Mouse (Mus musculus) hindbrain, embryonic 12.5 days (tissue): ENCODE measurements around the gene Eif4e1b. TPM values are rescaled to one million over a fixed set of nuclear protein-coding genes. Genes with fewer than 3 reads are reported as not detected.

ENCODE experiments used
- ATAC-seq: fragments of 200-750 bp; cut with Nextera tagmentation; 2 replicates; pipeline ENCODE4 v1.8.0; 2017; ENCODE audit warnings: moderate TSS enrichment; ENCODE audit not compliant: low FRiP score
- H3K27ac ChIP-seq: fragments of 300-500 bp; sonication (generic); 2 replicates; pipeline ENCODE4 v1.5.1; 2016; ENCODE audit warnings: mild to moderate bottlenecking
- H3K27me3 ChIP-seq: fragments of 300-500 bp; sonication (generic); 2 replicates; pipeline ENCODE4 v1.6.1; 2016; ENCODE audit warnings: mild to moderate bottlenecking
- H3K36me3 ChIP-seq: fragments of 300-500 bp; sonication (generic); 2 replicates; pipeline ENCODE4 v1.6.1; 2016; ENCODE audit warnings: mild to moderate bottlenecking
- H3K4me1 ChIP-seq: fragments of 300-500 bp; sonication (generic); 2 replicates; pipeline ENCODE4 v1.6.1; 2016
- H3K4me2 ChIP-seq: fragments of 300-500 bp; sonication (generic); replicated peaks from 2 replicates; pipeline ENCODE4 v1.6.1; 2016; ENCODE audit warnings: mild to moderate bottlenecking
- H3K4me3 ChIP-seq: fragments of 300-500 bp; sonication (generic); 2 replicates; pipeline ENCODE4 v1.5.1; 2016; ENCODE audit warnings: mild to moderate bottlenecking
- H3K9ac ChIP-seq: fragments of 300-500 bp; sonication (generic); 2 replicates; pipeline ENCODE4 v1.6.1; 2016; ENCODE audit warnings: mild to moderate bottlenecking, moderate library complexity
- H3K9me3 ChIP-seq: fragments of 300-500 bp; sonication (generic); replicated peaks from 2 replicates; pipeline ENCODE4 v1.6.1; 2016; ENCODE audit warnings: mild to moderate bottlenecking
- WGBS: fragments of 180-500 bp; shearing (Covaris S2); methylation state at CpG from one replicate; pipeline ENCODE4 v1.1.7; 2016; 5-methylcytosine and 5-hydroxymethylcytosine counted together
- polyA plus RNA-seq: library from polyadenylated mRNA; unstranded; fragments of >200 nt; fragmentation: Nextera tagmentation; extraction: Ambion mirVana; gene quantifications from 2 replicates; pipeline ENCODE4 v1.2.1, GENCODE M21; 2016

Eif4e1b gene
- polyA plus RNA-seq, 1 experiment from 2014 or later = not detected

GRCm38 (mm10) chr13:54813381-54813780, 29.6 kb downstream of the Eif4e1b start:
- 90% methylated on average over 9 of the region's 9 CpGs for WGBS
- no peak for ATAC-seq
- Histone ChIP-seq H3K4me1 (peaks cover 5% of the 10 kb centered on the region), H3K4me3 (no peak overlapping the region), H3K27me3 (peaks cover 10% of the 10 kb centered on the region; the same call in 1 of the 2 replicates), H3K9me3 (no peaks in the 10 kb centered on the region), H3K9ac (no peak overlapping the region), H3K4me2 (no peak overlapping the region), H3K36me3 (no peaks in the 10 kb centered on the region), H3K27ac (no peak overlapping the region)

GRCm38 (mm10) chr13:54818399-54819254, 34.8 kb downstream of the Eif4e1b start:
- Histone ChIP-seq H3K9ac (peak overlapping the region; percentile 32; the same call in 1 of the 2 replicates), H3K27ac (peak overlapping the region; percentile 68), H3K4me1 (peaks cover 12% of the 10 kb centered on the region), H3K27me3 (0 out of 2 replicates have a peak, but pooled peaks cover 2% of the 10 kb centered on the region), H3K36me3 (no peaks in the 10 kb centered on the region), H3K4me3 (no peak overlapping the region), H3K4me2 (peak overlapping the region; percentile 11; the same call in 1 of the 2 replicates), H3K9me3 (no peaks in the 10 kb centered on the region)
- ATAC-seq = peak; percentile 73
- 14% methylated on average over 17 of the region's 17 CpGs for WGBS

- no peaks in the 10 kb centered on the region for H3K36me3 ChIP-seq
- H3K4me3 ChIP-seq = no peak overlapping the region
- H3K4me1 ChIP-seq = peaks cover 24% of the 10 kb centered on the region
- no peak overlapping the region for H3K9ac ChIP-seq
- WGBS = 83% methylated on average over 4 of the region's 4 CpGs
- 0 out of 2 replicates have a peak, but pooled peaks cover 2% of the 10 kb centered on the region for H3K27me3 ChIP-seq
- no peak for ATAC-seq
- H3K4me2 ChIP-seq = no peak overlapping the region
- H3K9me3 ChIP-seq = no peaks in the 10 kb centered on the region
- H3K27ac ChIP-seq = no peak overlapping the region
These were observed 37.3 kb downstream of the Eif4e1b start for GRCm38 (mm10) chr13:54821106-54821505.

- H3K27ac ChIP-seq = no peak overlapping the region
- no peak overlapping the region for H3K4me3 ChIP-seq
- 77% methylated on average over 2 of the region's 2 CpGs for WGBS
- ATAC-seq = no peak
- no peaks in the 10 kb centered on the region for H3K9me3 ChIP-seq
- no peak overlapping the region for H3K9ac ChIP-seq
- peaks cover 24% of the 10 kb centered on the region for H3K4me1 ChIP-seq
- H3K27me3 ChIP-seq = 0 out of 2 replicates have a peak, but pooled peaks cover 2% of the 10 kb centered on the region
- H3K4me2 ChIP-seq = no peak overlapping the region
- no peaks in the 10 kb centered on the region for H3K36me3 ChIP-seq
These were observed 38.1 kb downstream of the Eif4e1b start for GRCm38 (mm10) chr13:54821931-54822330.

GRCm38 (mm10) chr13:54824111-54824931, 40.5 kb downstream of the Eif4e1b start:
- Histone ChIP-seq H3K9ac (no peak overlapping the region), H3K4me3 (no peak overlapping the region)
- 17% methylated on average over 25 of the region's 25 CpGs for whole genome bisulfite sequencing

GRCm38 (mm10) chr13:54827992-54828391, 44.2 kb downstream of the Eif4e1b start:
- no peak overlapping the region for H3K4me3 ChIP-seq
- H3K27ac ChIP-seq = no peak overlapping the region
- H3K9me3 ChIP-seq = no peaks in the 10 kb centered on the region
- H3K4me1 ChIP-seq = peaks cover 20% of the 10 kb centered on the region
- ATAC-seq = no peak
- no peak overlapping the region for H3K4me2 ChIP-seq
- 0 out of 2 replicates have a peak, but pooled peaks cover 2% of the 10 kb centered on the region for H3K27me3 ChIP-seq
- no peaks in the 10 kb centered on the region for H3K36me3 ChIP-seq
- no peak overlapping the region for H3K9ac ChIP-seq
- 65% methylated on average over 7 of the region's 7 CpGs for WGBS

More at GRCm38 (mm10) chr13:54824111-54824931, 40.5 kb downstream of the Eif4e1b start:
- ATAC-seq = peak; percentile 22; the same call in 1 of the 2 replicates
- peaks cover 15% of the 10 kb centered on the region for H3K4me1 ChIP-seq
- H3K27ac ChIP-seq = no peak overlapping the region
- 0 out of 2 replicates have a peak, but pooled peaks cover 2% of the 10 kb centered on the region for H3K27me3 ChIP-seq
- H3K4me2 ChIP-seq = peak overlapping the region; percentile 39
- H3K36me3 ChIP-seq = no peaks in the 10 kb centered on the region
- H3K9me3 ChIP-seq = no peaks in the 10 kb centered on the region

GRCm38 (mm10) chr13:54828508-54828907, 44.7 kb downstream of the Eif4e1b start:
- Histone ChIP-seq H3K27ac (no peak overlapping the region), H3K27me3 (no peaks in the 10 kb centered on the region), H3K9ac (no peak overlapping the region), H3K4me3 (no peak overlapping the region), H3K4me2 (no peak overlapping the region), H3K4me1 (peaks cover 20% of the 10 kb centered on the region), H3K9me3 (no peaks in the 10 kb centered on the region), H3K36me3 (no peaks in the 10 kb centered on the region)
- 59% methylated on average over 6 of the region's 6 CpGs for WGBS
- ATAC-seq = no peak

- 8% methylated on average over 13 of the region's 13 CpGs for WGBS
- no peaks in the 10 kb centered on the region for H3K9me3 ChIP-seq
- no peak overlapping the region for H3K4me3 ChIP-seq
- H3K36me3 ChIP-seq = no peaks in the 10 kb centered on the region
- no peak overlapping the region for H3K9ac ChIP-seq
- ATAC-seq = no peak
- peaks cover 13% of the 10 kb centered on the region; the same call in 1 of the 2 replicates for H3K4me1 ChIP-seq
- no peaks in the 10 kb centered on the region for H3K27me3 ChIP-seq
- H3K4me2 ChIP-seq = peak overlapping the region; percentile 26; the same call in 1 of the 2 replicates
- H3K27ac ChIP-seq = no peak overlapping the region
These were observed 45.7 kb downstream of the Eif4e1b start for GRCm38 (mm10) chr13:54829450-54829849.

GRCm38 (mm10) chr13:54836351-54837030, 52.7 kb downstream of the Eif4e1b start:
- no peaks in the 10 kb centered on the region for H3K36me3 ChIP-seq
- peaks cover 16% of the 10 kb centered on the region for H3K4me1 ChIP-seq
- no peak overlapping the region for H3K4me3 ChIP-seq
- no peak overlapping the region for H3K27ac ChIP-seq
- no peaks in the 10 kb centered on the region; the same call in 1 of the 2 replicates for H3K9me3 ChIP-seq
- ATAC-seq = no peak
- H3K4me2 ChIP-seq = no peak overlapping the region
- H3K9ac ChIP-seq = no peak overlapping the region
- WGBS = 81% methylated on average over 14 of the region's 14 CpGs
- H3K27me3 ChIP-seq = no peaks in the 10 kb centered on the region

GRCm38 (mm10) chr13:54837061-54837460, 53.3 kb downstream of the Eif4e1b start:
- ATAC-seq = no peak
- Histone ChIP-seq H3K36me3 (no peaks in the 10 kb centered on the region), H3K27ac (no peak overlapping the region), H3K27me3 (no peaks in the 10 kb centered on the region), H3K4me1 (peaks cover 16% of the 10 kb centered on the region), H3K9me3 (no peaks in the 10 kb centered on the region; the same call in 1 of the 2 replicates), H3K9ac (no peak overlapping the region), H3K4me2 (no peak overlapping the region; the same call in 1 of the 2 replicates), H3K4me3 (no peak overlapping the region)
- 86% methylated on average over 5 of the region's 5 CpGs for WGBS

GRCm38 (mm10) chr13:54837471-54837889, 53.7 kb downstream of the Eif4e1b start:
- Histone ChIP-seq H3K36me3 (no peaks in the 10 kb centered on the region), H3K4me1 (peaks cover 16% of the 10 kb centered on the region), H3K9ac (no peak overlapping the region), H3K27ac (no peak overlapping the region), H3K4me2 (no peak overlapping the region; the same call in 1 of the 2 replicates), H3K9me3 (no peaks in the 10 kb centered on the region; the same call in none of the 2 replicates), H3K4me3 (no peak overlapping the region), H3K27me3 (no peaks in the 10 kb centered on the region)
- WGBS = 22% methylated on average over 9 of the region's 9 CpGs
- no peak for ATAC-seq
